Mouse (Mus musculus): ENCODE results near the gene Bahcc1.

DNA sequence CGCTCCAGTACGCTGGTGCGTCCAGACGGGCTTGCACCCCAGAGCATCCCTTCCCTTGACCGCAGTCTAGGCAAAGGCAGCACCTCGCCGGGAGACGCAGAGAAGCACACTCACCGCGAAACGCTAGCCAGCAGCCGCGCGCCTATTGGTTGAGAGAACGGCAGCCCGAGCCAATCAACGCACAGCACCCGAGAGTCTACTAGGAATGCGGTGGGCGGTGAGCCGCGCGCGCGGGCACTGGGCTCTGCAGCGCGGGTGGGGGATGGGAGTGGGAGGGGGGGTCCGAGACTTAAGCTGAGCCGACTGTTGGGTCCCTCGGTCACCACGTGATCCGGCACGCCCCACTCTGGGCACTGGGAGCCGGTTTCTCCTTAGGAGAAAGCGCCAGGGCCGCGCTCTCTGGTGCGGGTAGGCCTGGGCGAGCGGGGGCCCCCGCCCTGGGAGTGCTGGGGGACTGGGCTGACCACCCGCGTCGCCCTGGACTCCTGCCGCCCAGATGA is 78.1 kb downstream of the Bahcc1 start:
- TF ChIP-seq CTCF (IDR thresholded peaks at IDR 0.05; ENCODE audit: low read depth, low read length) (no peak), POLR2A (IDR thresholded peaks at IDR 0.05; ENCODE audit: extremely low read depth, insufficient read depth, low read length) (no peak)

Data from liver, adult 2 months (tissue).